Mouse (Mus musculus): Measurements from ENCODE around the gene St3gal6. TPM values are rescaled to one million over a fixed set of nuclear protein-coding genes. Genes with fewer than 3 reads are reported as not detected.
"Not testable (repeated sequence)": the region's sequence is repeated elsewhere in the genome, so short reads cannot be mapped to it uniquely, and the experiment has no call there.

St3gal6 gene
- total RNA-seq, 2 experiments from 2014 or later: 133 to 134 TPM

- DNase-seq: no peak
- intact Hi-C loops (cut with DNase I): loop anchor here (5.0 kb wide), 1 partner anchor 34 kb away; the partner anchor contains the start of gene St3gal6
Measured at GRCm38 (mm10) chr16:58487861-58488260, 36.2 kb downstream of the St3gal6 start.

- intact Hi-C loops (cut with DNase I): no loop called here
- DNase-seq: no peak
Measured at GRCm38 (mm10) chr16:58482296-58482695, 41.7 kb downstream of the St3gal6 start.

GRCm38 (mm10) chr16:58481906-58482270, 42.2 kb downstream of the St3gal6 start:
- no peak for DNase-seq
- intact Hi-C loops (cut with DNase I): no loop called here

GRCm38 (mm10) chr16:58481219-58481905, 42.7 kb downstream of the St3gal6 start:
- DNase-seq: no peak
- intact Hi-C loops (cut with DNase I): no loop called here

- no peak for DNase-seq
- intact Hi-C loops (cut with DNase I): no loop called here
Measured at GRCm38 (mm10) chr16:58479898-58480448, 44.1 kb downstream of the St3gal6 start.

GRCm38 (mm10) chr16:58476363-58476762, 47.7 kb downstream of the St3gal6 start:
- intact Hi-C loops (cut with DNase I): no loop called here
- DNase-seq: no peak

- intact Hi-C loops (cut with DNase I): no loop called here
- DNase-seq: no peak
Measured at GRCm38 (mm10) chr16:58475544-58476154, 48.4 kb downstream of the St3gal6 start.

- DNase-seq: no peak
- intact Hi-C loops (cut with DNase I): no loop called here
Measured at GRCm38 (mm10) chr16:58474875-58475274, 49.2 kb downstream of the St3gal6 start.

GRCm38 (mm10) chr16:58470841-58471240, 53.2 kb downstream of the St3gal6 start:
- no peak for DNase-seq
- intact Hi-C loops (cut with DNase I): no loop called here

- intact Hi-C loops (cut with DNase I): no loop called here
- DNase-seq: no peak
Measured at GRCm38 (mm10) chr16:58470061-58470460, 54.0 kb downstream of the St3gal6 start.

GRCm38 (mm10) chr16:58465412-58465811, 58.6 kb downstream of the St3gal6 start:
- DNase-seq: no peak
- intact Hi-C loops (cut with DNase I): loop anchor here (10.0 kb wide), 1 partner anchor 49 kb away; no protein-coding TSS in a partner anchor

- no peak for DNase-seq
- intact Hi-C loops (cut with DNase I): loop anchor here (10.0 kb wide), 1 partner anchor 51 kb away; no protein-coding TSS in a partner anchor
Measured at GRCm38 (mm10) chr16:58464051-58464450, 60.0 kb downstream of the St3gal6 start.

- intact Hi-C loops (cut with DNase I): loop anchor here (2.0 to 10.0 kb wide), 2 partner anchors 52 to 162 kb away; no protein-coding TSS in a partner anchor
Measured at GRCm38 (mm10) chr16:58462519-58462918, 61.5 kb downstream of the St3gal6 start.

GRCm38 (mm10) chr16:58461856-58462518, 62.1 kb downstream of the St3gal6 start:
- intact Hi-C loops (cut with DNase I): loop anchor here (2.0 to 10.0 kb wide), 2 partner anchors 53 to 163 kb away; no protein-coding TSS in a partner anchor

More at GRCm38 (mm10) chr16:58462519-58462918, 61.5 kb downstream of the St3gal6 start:
- DNase-seq: no peak

GRCm38 (mm10) chr16:58460386-58460785, 63.7 kb downstream of the St3gal6 start:
- intact Hi-C loops (cut with DNase I): loop anchor here (10.0 kb wide), 1 partner anchor 54 kb away; no protein-coding TSS in a partner anchor
- DNase-seq: no peak

More at GRCm38 (mm10) chr16:58461856-58462518, 62.1 kb downstream of the St3gal6 start:
- DNase-seq: no peak

GRCm38 (mm10) chr16:58459966-58460365, 64.1 kb downstream of the St3gal6 start:
- DNase-seq: not testable (repeated sequence)
- intact Hi-C loops (cut with DNase I): loop anchor here (5.0 to 10.0 kb wide), 3 partner anchors 55 to 292 kb away; no protein-coding TSS in a partner anchor

GRCm38 (mm10) chr16:58456991-58457390, 67.1 kb downstream of the St3gal6 start:
- intact Hi-C loops (cut with DNase I): loop anchor here (5.0 kb wide), 2 partner anchors 205 to 295 kb away; no protein-coding TSS in a partner anchor

GRCm38 (mm10) chr16:58456445-58456844, 67.6 kb downstream of the St3gal6 start:
- intact Hi-C loops (cut with DNase I): loop anchor here (5.0 kb wide), 2 partner anchors 206 to 296 kb away; no protein-coding TSS in a partner anchor
- DNase-seq: no peak

More at GRCm38 (mm10) chr16:58456991-58457390, 67.1 kb downstream of the St3gal6 start:
- DNase-seq: no peak

GRCm38 (mm10) chr16:58455118-58455517, 68.9 kb downstream of the St3gal6 start:
- intact Hi-C loops (cut with DNase I): loop anchor here (2.0 to 5.0 kb wide), 3 partner anchors 170 to 297 kb away; no protein-coding TSS in a partner anchor
- DNase-seq: no peak

GRCm38 (mm10) chr16:58454617-58455016, 69.4 kb downstream of the St3gal6 start:
- DNase-seq: peak; percentile 16 to 31
- intact Hi-C loops (cut with DNase I): loop anchor here (2.0 to 5.0 kb wide), 4 partner anchors 157 to 298 kb away; no protein-coding TSS in a partner anchor
